Mouse (Mus musculus): Measurements from ENCODE around the gene Cacng5. TPM values are rescaled to one million over a fixed set of nuclear protein-coding genes. Genes with fewer than 3 reads are reported as not detected.
A peak's percentile ranks its signal among the peaks of the same experiment; 100 is the strongest.

The Cacng5 gene
- 10 to 100 TPM; 11.5 to 15.2 TPM for total RNA-seq (2021)
- long read RNA-seq, experiment 1, transcript Cacng5-201 (6 exons, 3,705 nt) = major isoform, 9 of 17 reads
- long read RNA-seq, experiment 1, partial matches to known transcripts = 3 of 17 reads
- long read RNA-seq, experiment 1, other reads (novel, unspliced or antisense) = 4 of 17 reads
- long read RNA-seq, experiment 2, partial matches to known transcripts = 1 of 7 reads
- long read RNA-seq, experiment 2, other reads (novel, unspliced or antisense) = 2 of 7 reads

GRCm38 (mm10) chr11:107914634-107915226 lies at the start of gene Cacng5:
Gene Cacng5 (minus strand): TSS chr11:107915055.
- intact Hi-C loops (cut with DNase I) = no loop called here
- peak within 1 kb of the TSS; percentile 44 for H3K4me3 ChIP-seq
- no peak for DNase-seq (ENCODE audit: extremely low spot score in 1 of 2, low spot score in 2 of 2)
- TF ChIP-seq CTCF (IDR thresholded peaks at IDR 0.05) = no peak
- H3K27ac ChIP-seq = no peak within 1 kb of the TSS

GRCm38 (mm10) chr11:107957566-107958350 lies 42.9 kb upstream of the Cacng5 start:
- intact Hi-C loops (cut with DNase I) = no loop called here
- no peak overlapping the region for H3K27ac ChIP-seq
- no peak for DNase-seq (ENCODE audit: extremely low spot score in 1 of 2, low spot score in 2 of 2)
- no peak for TF ChIP-seq CTCF (IDR thresholded peaks at IDR 0.05)
- H3K4me3 ChIP-seq = no peak overlapping the region

GRCm38 (mm10) chr11:107955191-107956062 lies 40.6 kb upstream of the Cacng5 start:
- H3K4me3 ChIP-seq = no peak overlapping the region
- no peak for TF ChIP-seq CTCF (IDR thresholded peaks at IDR 0.05)
- H3K27ac ChIP-seq = no peak overlapping the region
- intact Hi-C loops (cut with DNase I) = no loop called here
- DNase-seq (ENCODE audit: extremely low spot score in 1 of 2, low spot score in 2 of 2) = no peak

- intact Hi-C loops (cut with DNase I) = no loop called here
- Histone ChIP-seq H3K4me3 (no peak overlapping the region), H3K27ac (no peak overlapping the region)
- no peak for TF ChIP-seq CTCF (IDR thresholded peaks at IDR 0.05)
- no peak for DNase-seq (ENCODE audit: extremely low spot score in 1 of 2, low spot score in 2 of 2)
Measured at GRCm38 (mm10) chr11:107951431-107951830, 36.6 kb upstream of the Cacng5 start.

GRCm38 (mm10) chr11:107950658-107951057 lies 35.8 kb upstream of the Cacng5 start:
- Histone ChIP-seq H3K27ac (no peak overlapping the region), H3K4me3 (no peak overlapping the region)
- DNase-seq (ENCODE audit: extremely low spot score in 1 of 2, low spot score in 2 of 2) = no peak
- TF ChIP-seq CTCF (IDR thresholded peaks at IDR 0.05) = no peak
- intact Hi-C loops (cut with DNase I) = no loop called here

- no peak for TF ChIP-seq CTCF (IDR thresholded peaks at IDR 0.05)
- H3K4me3 ChIP-seq = no peak overlapping the region
- intact Hi-C loops (cut with DNase I) = no loop called here
- no peak overlapping the region for H3K27ac ChIP-seq
- no peak for DNase-seq (ENCODE audit: extremely low spot score in 1 of 2, low spot score in 2 of 2)
Measured at GRCm38 (mm10) chr11:107950211-107950610, 35.4 kb upstream of the Cacng5 start.

- Histone ChIP-seq H3K4me3 (no peak overlapping the region), H3K27ac (no peak overlapping the region)
- no peak for TF ChIP-seq CTCF (IDR thresholded peaks at IDR 0.05)
- intact Hi-C loops (cut with DNase I) = no loop called here
- no peak for DNase-seq (ENCODE audit: extremely low spot score in 1 of 2, low spot score in 2 of 2)
Measured at GRCm38 (mm10) chr11:107947951-107948350, 33.1 kb upstream of the Cacng5 start.

GRCm38 (mm10) chr11:107946823-107947222 lies 32.0 kb upstream of the Cacng5 start:
- TF ChIP-seq CTCF (IDR thresholded peaks at IDR 0.05) = no peak
- no peak for DNase-seq (ENCODE audit: extremely low spot score in 1 of 2, low spot score in 2 of 2)
- Histone ChIP-seq H3K4me3 (no peak overlapping the region), H3K27ac (no peak overlapping the region)
- intact Hi-C loops (cut with DNase I) = no loop called here

GRCm38 (mm10) chr11:107936929-107937328 lies 22.1 kb upstream of the Cacng5 start:
- DNase-seq (ENCODE audit: extremely low spot score in 1 of 2, low spot score in 2 of 2) = no peak
- H3K27ac ChIP-seq = no peak overlapping the region
- TF ChIP-seq CTCF (IDR thresholded peaks at IDR 0.05) = no peak
- H3K4me3 ChIP-seq = no peak overlapping the region
- intact Hi-C loops (cut with DNase I) = no loop called here

GRCm38 (mm10) chr11:107931721-107932120 lies 16.9 kb upstream of the Cacng5 start:
- no peak overlapping the region for H3K27ac ChIP-seq
- no peak for DNase-seq (ENCODE audit: extremely low spot score in 1 of 2, low spot score in 2 of 2)
- no peak overlapping the region for H3K4me3 ChIP-seq
- intact Hi-C loops (cut with DNase I) = no loop called here
- no peak for TF ChIP-seq CTCF (IDR thresholded peaks at IDR 0.05)

- no peak overlapping the region for H3K4me3 ChIP-seq
- intact Hi-C loops (cut with DNase I) = no loop called here
- no peak for TF ChIP-seq CTCF (IDR thresholded peaks at IDR 0.05)
- H3K27ac ChIP-seq = no peak overlapping the region
- DNase-seq (ENCODE audit: extremely low spot score in 1 of 2, low spot score in 2 of 2) = no peak
Measured at GRCm38 (mm10) chr11:107931288-107931687, 16.4 kb upstream of the Cacng5 start.
